Comparison of ENCODE assay signal across 27 mouse cellular contexts in the genomic region with DNA sequence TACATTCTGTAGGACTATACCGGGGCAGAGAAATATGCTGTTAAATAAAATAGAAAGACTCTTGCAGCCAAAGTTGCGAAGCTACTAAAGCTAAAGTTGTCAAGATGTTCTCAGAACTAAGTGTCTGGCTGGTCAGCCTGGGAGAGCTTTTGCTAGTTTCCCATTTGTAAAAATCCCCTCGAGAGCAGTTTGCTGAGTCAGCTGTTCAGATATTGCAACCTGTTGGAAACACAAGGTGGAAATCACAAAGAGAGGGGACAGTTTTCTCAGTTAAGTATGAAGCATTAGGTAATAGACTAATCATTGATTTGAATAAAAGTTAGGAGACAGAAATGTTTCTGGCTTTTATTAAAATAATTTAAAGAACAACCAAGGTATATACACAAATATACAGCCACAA. TPM values are rescaled to one million over a fixed set of nuclear protein-coding genes. Genes with fewer than 3 reads are reported as not detected.
DNase-seq lines count a peak whose midpoint lies in the region; ATAC-seq and TF ChIP-seq lines count a peak whose summit lies in the region.
"Had no signal": no experiment of that assay in that cellular context is flagged by ENCODE, and none has a peak within 500 bp of the region (broad histone marks: within the 10 kb centered on the region; RNA-seq: fewer than 3 reads in every experiment).

No protein-coding gene starts in this region.

- H3K9me3 ChIP-seq in forebrain, embryonic 10.5 days: 0 out of 2 replicates have a peak, but pooled peaks cover 3% of the 10 kb centered on the region
- no peaks in the 10 kb centered on the region for H3K9me3 ChIP-seq in forebrain, embryonic 15.5 days
- no peaks in the 10 kb centered on the region for H3K9me3 ChIP-seq in intestine, embryonic 14.5 days (ENCODE audit: control insufficient read depth, low read length)
- no peaks in the 10 kb centered on the region for H3K9me3 ChIP-seq in intestine, postnatal 0 days (ENCODE audit: control insufficient read depth)
- H3K9me3 ChIP-seq in CH12.LX (replicated peaks; ENCODE audit: low read length) (no peaks in the 10 kb centered on the region), MEL (replicated peaks; ENCODE audit: insufficient read depth, low read length) (no peaks in the 10 kb centered on the region)
- H3K9me3 ChIP-seq: embryonic facial prominence, embryonic 13.5 days; embryonic facial prominence, embryonic 15.5 days; forebrain, embryonic 12.5 days; G1E had no signal

- 94% methylated on average over 3 of the region's 3 CpGs for WGBS in forebrain, embryonic 10.5 days
- WGBS in forebrain, embryonic 15.5 days: 78% methylated on average over 3 of the region's 3 CpGs
- WGBS in intestine, embryonic 14.5 days: 79% methylated on average over 3 of the region's 3 CpGs
- WGBS in intestine, postnatal 0 days: 82% methylated on average over 3 of the region's 3 CpGs

- intact Hi-C loops in left cerebral cortex, postnatal 14 days (cut with DNase I): no loop called here

- TF ChIP-seq POLR2A in CH12.LX (IDR thresholded peaks at IDR 0.05; ENCODE audit: low read depth, low read length): no peak
- TF ChIP-seq POLR2A in MEL (IDR thresholded peaks at IDR 0.05; ENCODE audit: control insufficient read depth in 1 of 2, insufficient read depth in 1 of 2, low read depth in 1 of 2, low read length in 2 of 2, poor library complexity in 1 of 2): no peak

- in situ Hi-C loops in CH12.LX (cut with MboI; ENCODE audit: low pct_ligation_motif_present, low pct_unique_long_range_greater_than_20kb, low sequenced_read_pairs): no loop called here

- H3K4me2 ChIP-seq in forebrain, embryonic 15.5 days (replicated peaks): no peak overlapping the region
- no peak overlapping the region for H3K4me2 ChIP-seq in intestine, embryonic 14.5 days (ENCODE audit: low read length)
- H3K4me2 ChIP-seq in intestine, postnatal 0 days (replicated peaks; ENCODE audit: low read depth): no peak overlapping the region
- no peak overlapping the region for H3K4me2 ChIP-seq in CH12.LX (ENCODE audit: insufficient read depth, low read depth, poor library complexity, severe bottlenecking)
- H3K4me2 ChIP-seq: embryonic facial prominence, embryonic 13.5 days; embryonic facial prominence, embryonic 15.5 days; forebrain, embryonic 12.5 days had no signal

- no peak for TF ChIP-seq EP300 in CH12.LX (IDR thresholded peaks at IDR 0.05; ENCODE audit: low read length)
- TF ChIP-seq EP300 in MEL (IDR thresholded peaks at IDR 0.05; ENCODE audit: low read depth in 1 of 2, low read length in 2 of 2): no peak

- H3K4me1 ChIP-seq in forebrain, embryonic 10.5 days: peaks cover 26% of the 10 kb centered on the region
- no peaks in the 10 kb centered on the region for H3K4me1 ChIP-seq in forebrain, embryonic 15.5 days
- H3K4me1 ChIP-seq in intestine, embryonic 14.5 days (replicated peaks; ENCODE audit: control insufficient read depth, insufficient read depth, low read length): no peaks in the 10 kb centered on the region
- no peaks in the 10 kb centered on the region for H3K4me1 ChIP-seq in intestine, postnatal 0 days (replicated peaks; ENCODE audit: control insufficient read depth, insufficient read depth, low read length)
- H3K4me1 ChIP-seq in CH12.LX (ENCODE audit: control insufficient read depth in 1 of 2, insufficient read depth in 2 of 2) (peaks cover 0 to 3% of the 10 kb centered on the region in 2 experiments; a peak in 1 of 4 replicates), MEL (ENCODE audit: control insufficient read depth in 1 of 2, insufficient read depth in 2 of 2, low read length in 2 of 2) (peaks cover 0 to 2% of the 10 kb centered on the region in 2 experiments; a peak in 1 of 4 replicates)
- H3K4me1 ChIP-seq: embryonic facial prominence, embryonic 13.5 days; embryonic facial prominence, embryonic 15.5 days; forebrain, embryonic 12.5 days had no signal

- no peak overlapping the region for H3K4me3 ChIP-seq in forebrain, embryonic 10.5 days
- H3K4me3 ChIP-seq in forebrain, embryonic 15.5 days: no peak overlapping the region
- H3K4me3 ChIP-seq in intestine, embryonic 14.5 days (ENCODE audit: low read depth, low read length): no peak overlapping the region
- no peak overlapping the region for H3K4me3 ChIP-seq in intestine, postnatal 0 days (ENCODE audit: low read depth, low read length)
- no peak overlapping the region for H3K4me3 ChIP-seq in CH12.LX (replicated peaks in 1 of 3; ENCODE audit: low read depth in 2 of 3, low read length in 2 of 3, poor library complexity in 1 of 3)
- no peak overlapping the region for H3K4me3 ChIP-seq in MEL (ENCODE audit: control insufficient read depth in 1 of 2, insufficient read depth in 1 of 2, low read depth in 2 of 2, low read length in 2 of 2)
- H3K4me3 ChIP-seq: embryonic facial prominence, embryonic 13.5 days; embryonic facial prominence, embryonic 15.5 days; erythroblast, embryonic 14.5 days; forebrain, embryonic 12.5 days had no signal

- no peak for DNase-seq in forebrain, embryonic 10.5 days (ENCODE audit: extremely low spot score, low spot score)
- peak; percentile 28 for DNase-seq in intestine, embryonic 14.5 days (ENCODE audit: low spot score)
- no peak for DNase-seq in CH12.LX (ENCODE audit: extremely low read depth)
- DNase-seq in MEL (ENCODE audit: low read depth, low spot score): no peak
- no peak for DNase-seq in left cerebral cortex, adult 18-20 months (ENCODE audit: low spot score in 2 of 2)
- no peak for DNase-seq in left cerebral cortex, postnatal 14 days (ENCODE audit: low spot score in 2 of 2)
- DNase-seq: adrenal gland, adult 2 months; adrenal gland, postnatal 10 days; adrenal gland, postnatal 25 days; B cell, adult 2 months; cerebellum, adult 11 months; cerebellum, adult 18-20 months; cerebellum, adult 8-10 months; cerebellum, adult 9-11 months; cerebellum, postnatal 14 days; cerebellum, postnatal 36 days; embryo, embryonic 11 days had no signal

- H3K79me2 ChIP-seq in CH12.LX (replicated peaks; ENCODE audit: control insufficient read depth, extremely low read depth, insufficient read depth, poor library complexity, severe bottlenecking) (no peaks in the 10 kb centered on the region), MEL (ENCODE audit: control insufficient read depth, insufficient read depth, low read length, poor library complexity) (no peaks in the 10 kb centered on the region)

- H3K36me3 ChIP-seq in forebrain, embryonic 10.5 days (replicated peaks): peaks cover 2% of the 10 kb centered on the region; the same call in 1 of the 2 replicates
- H3K36me3 ChIP-seq in forebrain, embryonic 15.5 days: no peaks in the 10 kb centered on the region
- no peaks in the 10 kb centered on the region for H3K36me3 ChIP-seq in intestine, embryonic 14.5 days (ENCODE audit: control insufficient read depth, insufficient read depth, low read length)
- no peaks in the 10 kb centered on the region for H3K36me3 ChIP-seq in intestine, postnatal 0 days (ENCODE audit: control insufficient read depth, insufficient read depth)
- H3K36me3 ChIP-seq in CH12.LX (replicated peaks in 1 of 2; ENCODE audit: control insufficient read depth in 1 of 2, insufficient read depth in 1 of 2, low read length in 1 of 2) (peaks cover 0 to 4% of the 10 kb centered on the region in 2 experiments), MEL (ENCODE audit: control insufficient read depth in 1 of 2, insufficient read depth in 2 of 2, low read length in 2 of 2) (no peaks in the 10 kb centered on the region)
- H3K36me3 ChIP-seq: embryonic facial prominence, embryonic 13.5 days; embryonic facial prominence, embryonic 15.5 days; forebrain, embryonic 12.5 days; G1E had no signal

- H3K27me3 ChIP-seq in forebrain, embryonic 10.5 days (ENCODE audit: poor library complexity, severe bottlenecking): no peaks in the 10 kb centered on the region
- H3K27me3 ChIP-seq in forebrain, embryonic 15.5 days: no peaks in the 10 kb centered on the region
- H3K27me3 ChIP-seq in intestine, embryonic 14.5 days (replicated peaks; ENCODE audit: control insufficient read depth, insufficient read depth, low read length): no peaks in the 10 kb centered on the region
- no peaks in the 10 kb centered on the region for H3K27me3 ChIP-seq in intestine, postnatal 0 days (replicated peaks; ENCODE audit: control insufficient read depth, insufficient read depth, low read length)
- H3K27me3 ChIP-seq in CH12.LX (replicated peaks) (no peaks in the 10 kb centered on the region), MEL (ENCODE audit: control insufficient read depth in 1 of 2, insufficient read depth in 2 of 2, low read length in 2 of 2) (no peaks in the 10 kb centered on the region; a peak in 1 of 4 replicates)
- H3K27me3 ChIP-seq: embryonic facial prominence, embryonic 13.5 days; embryonic facial prominence, embryonic 15.5 days; forebrain, embryonic 12.5 days had no signal

- TF ChIP-seq RAD21 in CH12.LX (IDR thresholded peaks at IDR 0.05; ENCODE audit: low read depth, low read length): no peak
- TF ChIP-seq RAD21 in MEL (IDR thresholded peaks at IDR 0.05; ENCODE audit: low read depth, low read length): no peak

- dilution Hi-C loops in CH12.LX (cut with MboI; ENCODE audit: extremely low pct_ligation_motif_present, extremely low pct_unique_long_range_greater_than_20kb, low sequenced_read_pairs): no loop called here

- H3K27ac ChIP-seq in forebrain, embryonic 10.5 days: peak overlapping the region; percentile 30; the same call in 1 of the 2 replicates
- H3K27ac ChIP-seq in forebrain, embryonic 15.5 days (replicated peaks): no peak overlapping the region
- H3K27ac ChIP-seq in intestine, embryonic 14.5 days (ENCODE audit: low read depth): no peak overlapping the region
- H3K27ac ChIP-seq in intestine, postnatal 0 days (ENCODE audit: low read depth, low read length): no peak overlapping the region
- H3K27ac ChIP-seq in CH12.LX (ENCODE audit: insufficient read depth, low read depth) (no peak overlapping the region), MEL (ENCODE audit: control insufficient read depth, low read depth, low read length) (no peak overlapping the region)
- H3K27ac ChIP-seq: embryonic facial prominence, embryonic 13.5 days; embryonic facial prominence, embryonic 15.5 days; forebrain, embryonic 12.5 days had no signal

- no peak for TF ChIP-seq CTCF in intestine, postnatal 0 days (IDR thresholded peaks at IDR 0.05; ENCODE audit: low read depth)
- TF ChIP-seq CTCF in CH12.LX (conservative IDR thresholded peaks at IDR 0.05 in 1 of 2, IDR thresholded peaks at IDR 0.05 in 1 of 2; ENCODE audit: low read depth in 2 of 2, low read length in 2 of 2) (no peak), MEL (IDR thresholded peaks at IDR 0.05 in 2 of 3, conservative IDR thresholded peaks at IDR 0.05 in 1 of 3; ENCODE audit: control insufficient read depth in 1 of 3, insufficient read depth in 1 of 3, low read depth in 2 of 3, low read length in 3 of 3, poor library complexity in 1 of 3, severe bottlenecking in 1 of 3) (no peak)

- ATAC-seq in forebrain, embryonic 15.5 days (replicated peaks): no peak
- no peak for ATAC-seq in intestine, embryonic 14.5 days (replicated peaks; ENCODE audit: low FRiP score, low TSS enrichment, low read depth)
- ATAC-seq in intestine, postnatal 0 days: no peak
- ATAC-seq: CD4-positive, CD25-positive, alpha-beta regulatory T cell, adult 4 months; forebrain, embryonic 14.5 days had no signal

- no peak overlapping the region for H3K9ac ChIP-seq in forebrain, embryonic 15.5 days (replicated peaks)
- no peak overlapping the region for H3K9ac ChIP-seq in intestine, embryonic 14.5 days (ENCODE audit: low read length)
- H3K9ac ChIP-seq in intestine, postnatal 0 days (ENCODE audit: low read depth, low read length): no peak overlapping the region
- H3K9ac ChIP-seq in CH12.LX (ENCODE audit: insufficient read depth, low read depth) (no peak overlapping the region), MEL (ENCODE audit: control insufficient read depth, low read depth, low read length, poor library complexity, severe bottlenecking) (no peak overlapping the region)
- H3K9ac ChIP-seq: embryonic facial prominence, embryonic 13.5 days; embryonic facial prominence, embryonic 15.5 days; forebrain, embryonic 12.5 days had no signal

RNA-seq across cellular contexts. Expression of a gene that starts 43.0 kb away (rescaled TPM):
- polyA plus RNA-seq in forebrain, embryonic 10.5 days (2016; fragmentation: Nextera tagmentation; extraction: Ambion mirVana): 4.3 and 4.8 TPM in 2 replicates
- polyA plus RNA-seq in forebrain, embryonic 15.5 days (2015; fragmentation: Nextera tagmentation; extraction: Ambion mirVana): 7.2 and 7.5 TPM in 2 replicates
- polyA plus RNA-seq in intestine, embryonic 14.5 days (2014; fragmentation: Nextera tagmentation; extraction: Ambion mirVana): 8.1 and 8.4 TPM in 2 replicates
- 3.9 and 4.4 TPM in 2 replicates for polyA plus RNA-seq in intestine, postnatal 0 days (2015; fragmentation: Nextera tagmentation; extraction: Ambion mirVana)
- total RNA-seq in CH12.LX (2012; rRNA removed) (4.7 TPM in 2 replicates), CH12.LX (2014; rRNA removed) (3.6 and 4.0 TPM in 2 replicates), MEL (2012; rRNA removed) (4.6 and 6.7 TPM in 2 replicates)
- polyA plus RNA-seq in CH12.LX (2012; ENCODE audit: insufficient read length, low read depth) (9.5 and 10.7 TPM in 2 replicates), MEL (2012; ENCODE audit: insufficient read depth in 1 of 2, insufficient read length in 2 of 2, low read depth in 1 of 2, low replicate concordance in 2 of 2, missing spikeins in 1 of 2) (10 to 100 TPM; 12.1 to 20.3 TPM)
- total RNA-seq in left cerebral cortex, adult 18-20 months (2021): 10 to 100 TPM; 33.7 to 35.4 TPM
- 10 to 100 TPM; 32.3 to 33.8 TPM for total RNA-seq in left cerebral cortex, postnatal 14 days (2021)

RNA-seq across cellular contexts. Expression of a gene that starts 54.4 kb away (rescaled TPM):
- 0.71 and 1.2 TPM in 2 replicates for polyA plus RNA-seq in forebrain, embryonic 10.5 days (2016; fragmentation: Nextera tagmentation; extraction: Ambion mirVana)
- polyA plus RNA-seq in forebrain, embryonic 15.5 days (2015; fragmentation: Nextera tagmentation; extraction: Ambion mirVana): 3.0 and 3.7 TPM in 2 replicates
- polyA plus RNA-seq in intestine, embryonic 14.5 days (2014; fragmentation: Nextera tagmentation; extraction: Ambion mirVana): 0.51 and 0.62 TPM in 2 replicates
- 0.09 and 0.12 TPM in 2 replicates for polyA plus RNA-seq in intestine, postnatal 0 days (2015; fragmentation: Nextera tagmentation; extraction: Ambion mirVana)
- total RNA-seq in CH12.LX (2012; rRNA removed): 0.63 and 0.76 TPM in 2 replicates
- total RNA-seq in CH12.LX (2014; rRNA removed): 1.9 and 2.0 TPM in 2 replicates
- polyA plus RNA-seq in CH12.LX (2012; ENCODE audit: insufficient read length, low read depth): 1.1 and 1.2 TPM in 2 replicates
- total RNA-seq in MEL (2012; rRNA removed): 0.36 and 0.42 TPM in 2 replicates
- under 1 TPM in 1 of 2 experiments, not detected in 1; 0.71 TPM for polyA plus RNA-seq in MEL (2012; ENCODE audit: insufficient read depth in 1 of 2, insufficient read length in 2 of 2, low read depth in 1 of 2, low replicate concordance in 2 of 2, missing spikeins in 1 of 2)
- total RNA-seq in left cerebral cortex, adult 18-20 months (2021): 10 to 100 TPM; 16.5 to 19.1 TPM
- 10 to 100 TPM; 16.4 to 20.4 TPM for total RNA-seq in left cerebral cortex, postnatal 14 days (2021)
- total RNA-seq: adrenal gland, postnatal 25 days; common myeloid progenitor, adult 5-6 weeks had no signal
- polyA plus RNA-seq: erythroblast, embryonic 14.5 days; G1E had no signal
